Mouse (Mus musculus) intestine, embryonic 15.5 days (tissue): ENCODE data around the gene Kirrel. TPM values are rescaled to one million over a fixed set of nuclear protein-coding genes. Genes with fewer than 3 reads are reported as not detected.

Experiments used
- ATAC-seq: fragments of 200-750 bp; cut with Nextera tagmentation; 2 replicates; pipeline ENCODE4 v1.8.0; 2017; ENCODE audit warnings: moderate TSS enrichment, moderate library complexity
- H3K27ac ChIP-seq: fragments of 300-500 bp; sonication (generic); 2 replicates; pipeline ENCODE4 v1.5.1; 2015; ENCODE audit warnings: mild to moderate bottlenecking, inconsistent platforms
- H3K27me3 ChIP-seq: fragments of 300-500 bp; sonication (generic); replicated peaks from 2 replicates; pipeline ENCODE4 v1.6.1; 2015; ENCODE audit warnings: inconsistent platforms
- H3K36me3 ChIP-seq: fragments of 300-500 bp; sonication (generic); 2 replicates; pipeline ENCODE4 v1.6.1; 2015; ENCODE audit warnings: inconsistent platforms
- H3K4me1 ChIP-seq: fragments of 300-500 bp; sonication (generic); replicated peaks from 2 replicates; pipeline ENCODE4 v1.6.1; 2015; ENCODE audit warnings: inconsistent platforms
- H3K4me2 ChIP-seq: fragments of 300-500 bp; sonication (generic); replicated peaks from 2 replicates; pipeline ENCODE4 v1.6.1; 2015; ENCODE audit warnings: mild to moderate bottlenecking, inconsistent platforms
- H3K4me3 ChIP-seq: fragments of 300-500 bp; sonication (generic); replicated peaks from 2 replicates; pipeline ENCODE4 v1.5.1; 2015; ENCODE audit warnings: inconsistent platforms
- H3K9ac ChIP-seq: fragments of 300-500 bp; sonication (generic); 2 replicates; pipeline ENCODE4 v1.6.1; 2015; ENCODE audit warnings: inconsistent platforms
- H3K9me3 ChIP-seq: fragments of 300-500 bp; sonication (generic); 2 replicates; pipeline ENCODE4 v1.6.1; 2016; ENCODE audit warnings: inconsistent platforms
- WGBS: fragments of 180-500 bp; shearing (Covaris S2); methylation state at CpG from one replicate; pipeline ENCODE4 v1.1.7; 2015; 5-methylcytosine and 5-hydroxymethylcytosine counted together
- polyA plus RNA-seq: library from polyadenylated mRNA; unstranded; fragments of >200 nt; fragmentation: Nextera tagmentation; extraction: Ambion mirVana; gene quantifications from 2 replicates; pipeline ENCODE4 v1.2.1, GENCODE M21; 2015

Kirrel gene
- polyA plus RNA-seq, 1 experiment from 2014 or later: 11.0 TPM

DNA sequence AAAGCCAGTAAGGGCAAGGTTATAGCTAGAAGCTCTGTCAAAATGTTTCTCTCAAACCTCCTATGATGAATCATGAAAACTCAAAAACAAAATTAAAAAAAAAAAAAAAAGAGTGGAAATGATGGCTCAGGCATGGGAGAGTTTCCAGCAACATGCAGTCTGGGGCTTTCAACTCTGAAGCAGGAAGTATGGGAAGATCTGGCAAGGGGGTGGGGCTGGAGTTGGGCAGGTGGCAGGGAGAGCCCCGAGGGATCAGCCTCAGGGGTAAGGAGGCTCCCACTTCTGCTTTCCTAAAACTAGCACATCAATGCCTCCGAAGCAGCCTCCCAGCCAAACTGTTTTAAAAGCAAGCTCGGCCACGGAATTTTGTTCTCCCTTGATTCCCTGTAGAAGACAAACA is 11.4 kb downstream of the Kirrel start:
- H3K27ac ChIP-seq: no peak overlapping the region
- no peak overlapping the region for H3K4me2 ChIP-seq
- H3K36me3 ChIP-seq: no peaks in the 10 kb centered on the region
- H3K9me3 ChIP-seq: no peaks in the 10 kb centered on the region
- no peaks in the 10 kb centered on the region for H3K27me3 ChIP-seq
- WGBS: 62% methylated on average over 4 of the region's 4 CpGs
- H3K9ac ChIP-seq: no peak overlapping the region
- no peak overlapping the region for H3K4me3 ChIP-seq
- peaks cover 40% of the 10 kb centered on the region for H3K4me1 ChIP-seq
- no peak for ATAC-seq

DNA sequence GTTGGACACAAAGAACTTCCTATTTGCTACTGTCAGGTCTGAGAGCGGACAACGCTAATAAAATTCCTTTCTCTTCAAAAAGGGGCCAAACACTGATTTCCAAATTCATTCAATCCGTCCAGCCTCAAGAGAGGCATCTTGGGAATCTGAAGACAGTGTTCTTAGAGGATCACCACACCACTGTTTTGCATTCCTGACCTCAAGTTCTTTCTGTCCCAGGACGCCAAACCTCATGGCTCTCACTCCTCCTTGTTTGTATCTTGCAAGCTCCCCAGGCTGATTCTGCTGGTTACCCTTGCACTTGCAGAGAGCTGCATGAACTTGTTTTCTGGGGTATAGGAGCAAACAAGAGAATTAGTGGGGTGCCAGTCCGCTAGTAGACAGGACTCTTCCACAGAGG is 12.2 kb downstream of the Kirrel start:
- no peaks in the 10 kb centered on the region for H3K9me3 ChIP-seq
- no peak overlapping the region for H3K4me3 ChIP-seq
- H3K9ac ChIP-seq: no peak overlapping the region
- H3K27me3 ChIP-seq: no peaks in the 10 kb centered on the region
- peaks cover 42% of the 10 kb centered on the region for H3K4me1 ChIP-seq
- 75% methylated on average over 5 of the region's 5 CpGs for WGBS
- H3K36me3 ChIP-seq: no peaks in the 10 kb centered on the region
- ATAC-seq: no peak
- H3K4me2 ChIP-seq: no peak overlapping the region
- no peak overlapping the region for H3K27ac ChIP-seq

DNA sequence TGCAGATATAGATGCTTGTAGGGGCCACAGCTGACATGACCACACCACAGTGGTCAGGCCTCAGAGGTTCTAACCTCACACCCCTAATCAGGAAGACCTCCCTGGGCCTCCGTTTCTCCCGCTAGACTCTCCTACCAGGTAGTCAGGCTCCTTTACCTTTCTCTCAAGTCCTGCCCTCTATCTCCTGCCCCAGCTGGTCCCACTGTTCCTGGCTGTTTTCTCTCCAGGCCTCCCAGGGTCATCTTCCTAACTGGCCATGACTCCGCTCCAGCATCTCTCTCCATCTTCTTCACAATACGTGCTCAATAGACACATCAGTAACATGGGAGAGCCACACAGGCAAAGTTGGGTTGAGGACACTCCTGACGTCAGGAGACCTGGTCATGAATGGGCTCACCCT is 12.9 kb downstream of the Kirrel start:
- H3K27ac ChIP-seq: no peak overlapping the region
- 91% methylated on average over 5 of the region's 5 CpGs for WGBS
- no peak overlapping the region for H3K4me3 ChIP-seq
- no peaks in the 10 kb centered on the region for H3K36me3 ChIP-seq
- no peak overlapping the region for H3K9ac ChIP-seq
- ATAC-seq: no peak
- peaks cover 45% of the 10 kb centered on the region for H3K4me1 ChIP-seq
- no peak overlapping the region for H3K4me2 ChIP-seq
- no peaks in the 10 kb centered on the region for H3K27me3 ChIP-seq
- H3K9me3 ChIP-seq: no peaks in the 10 kb centered on the region

DNA sequence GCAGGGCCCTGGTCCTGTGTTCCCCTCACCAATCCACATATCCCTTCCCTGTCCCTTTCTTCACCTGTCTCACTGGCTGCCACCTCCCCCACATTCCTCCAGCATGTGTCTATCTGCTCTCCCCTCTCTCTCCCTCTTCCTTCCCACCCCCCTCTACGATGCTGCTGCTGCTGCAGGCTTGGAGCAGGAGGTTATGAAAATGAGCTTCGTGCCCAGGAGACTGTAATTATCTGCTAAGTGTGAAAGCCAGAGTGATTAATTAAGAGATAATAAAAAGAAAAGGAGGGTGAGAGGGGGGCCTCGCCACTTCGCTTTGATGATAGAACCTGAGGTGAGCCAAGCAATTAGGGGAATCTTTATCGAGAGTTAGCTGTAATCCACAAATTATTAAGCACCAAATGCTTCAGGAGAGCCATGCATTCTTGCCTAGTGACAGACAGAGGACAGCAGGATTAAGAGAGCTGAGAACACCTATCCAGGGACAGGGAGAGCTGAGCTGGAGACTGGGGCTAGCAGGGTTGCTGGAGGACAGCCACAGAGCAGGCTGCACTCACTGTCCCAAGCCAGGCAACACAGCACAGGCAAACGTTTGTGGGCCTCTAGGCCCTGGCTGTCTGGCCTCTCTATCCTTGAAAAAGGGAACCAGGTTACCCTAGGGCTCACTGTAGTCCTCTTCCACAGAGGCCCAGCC is 13.6 kb downstream of the Kirrel start:
- H3K36me3 ChIP-seq: no peaks in the 10 kb centered on the region
- ATAC-seq: no peak
- 49% methylated on average over 6 of the region's 6 CpGs for WGBS
- H3K9me3 ChIP-seq: no peaks in the 10 kb centered on the region
- H3K27me3 ChIP-seq: no peaks in the 10 kb centered on the region
- H3K4me2 ChIP-seq: no peak overlapping the region
- H3K4me3 ChIP-seq: no peak overlapping the region
- no peak overlapping the region for H3K9ac ChIP-seq
- H3K27ac ChIP-seq: no peak overlapping the region
- H3K4me1 ChIP-seq: peaks cover 45% of the 10 kb centered on the region

DNA sequence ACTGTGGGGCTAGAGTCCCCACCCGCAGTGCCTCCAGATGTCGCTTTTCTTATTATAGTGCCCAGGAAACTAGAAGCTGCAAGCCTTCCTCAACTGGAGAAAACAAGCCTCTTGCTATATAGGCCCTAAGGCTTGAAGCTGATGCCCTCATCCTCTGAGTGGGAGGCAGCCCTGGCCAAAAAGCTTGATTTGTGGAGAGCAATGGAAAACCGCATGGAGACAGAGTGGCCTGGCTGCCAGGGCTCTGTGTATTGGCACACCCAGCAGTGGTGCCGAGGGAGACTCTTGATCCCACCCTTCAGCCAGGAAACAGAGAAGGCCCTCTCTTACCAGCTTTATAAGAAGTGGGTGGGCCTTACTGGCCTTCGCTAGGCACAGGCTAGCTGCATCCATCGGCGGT is 15.4 kb downstream of the Kirrel start:
- H3K4me1 ChIP-seq: peaks cover 38% of the 10 kb centered on the region
- no peak for ATAC-seq
- H3K9me3 ChIP-seq: no peaks in the 10 kb centered on the region
- H3K36me3 ChIP-seq: no peaks in the 10 kb centered on the region
- H3K9ac ChIP-seq: no peak overlapping the region
- H3K27me3 ChIP-seq: no peaks in the 10 kb centered on the region
- H3K4me2 ChIP-seq: no peak overlapping the region
- H3K4me3 ChIP-seq: no peak overlapping the region
- H3K27ac ChIP-seq: peak overlapping the region; percentile 86; the same call in 1 of the 2 replicates
- 70% methylated on average over 7 of the region's 7 CpGs for WGBS

DNA sequence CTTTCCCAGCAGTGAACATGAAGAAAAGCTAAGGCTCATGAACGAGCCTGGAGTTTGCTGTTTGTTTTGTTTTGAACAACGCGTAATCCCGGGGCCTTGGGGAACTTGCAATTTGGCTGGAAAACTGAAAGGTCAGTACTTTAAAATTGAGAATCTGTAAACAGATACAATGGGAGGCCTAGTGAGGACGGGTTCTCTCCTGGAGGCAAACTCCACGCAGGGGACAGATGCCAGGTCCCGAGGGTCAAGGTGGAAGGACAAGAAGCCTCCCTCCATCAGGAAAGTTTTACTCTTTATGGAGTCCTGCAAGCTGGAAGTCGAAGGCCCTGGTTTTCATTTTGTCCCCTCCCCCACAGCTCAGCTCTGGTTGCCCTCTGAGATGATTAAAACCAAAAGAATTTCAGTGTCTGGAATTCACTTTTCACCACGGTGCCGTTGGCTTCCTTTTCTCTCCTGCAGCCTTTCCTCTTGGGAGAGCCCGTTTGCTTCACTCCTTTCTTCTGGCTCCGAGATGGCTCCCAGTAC is 16.7 kb downstream of the Kirrel start:
- Histone ChIP-seq H3K27me3 (no peaks in the 10 kb centered on the region), H3K4me1 (peaks cover 39% of the 10 kb centered on the region), H3K36me3 (no peaks in the 10 kb centered on the region), H3K4me3 (no peak overlapping the region), H3K9ac (no peak overlapping the region), H3K9me3 (no peaks in the 10 kb centered on the region), H3K4me2 (peak overlapping the region; percentile 35), H3K27ac (peak overlapping the region; percentile 86)
- no peak for ATAC-seq
- WGBS: 19% methylated on average over 12 of the region's 12 CpGs

DNA sequence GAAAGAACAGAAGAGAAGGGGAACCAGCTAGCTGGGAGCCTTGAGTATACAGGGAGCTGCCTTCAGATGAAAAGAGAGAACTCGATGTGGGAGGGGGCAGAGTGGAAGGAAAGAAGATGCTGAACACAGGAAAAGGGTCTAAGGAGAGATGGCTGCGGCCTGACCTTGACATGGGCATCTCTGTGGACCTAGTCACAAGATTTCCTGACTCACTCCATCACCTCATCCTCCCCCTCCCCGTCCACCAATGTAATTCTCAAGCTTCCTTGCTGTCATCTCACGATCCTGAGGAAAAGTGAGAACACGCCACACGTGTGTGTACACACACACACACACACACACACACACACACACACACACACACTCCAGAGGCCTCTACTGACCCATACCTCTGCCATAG is 17.2 kb downstream of the Kirrel start:
- no peak for ATAC-seq
- H3K4me2 ChIP-seq: peak overlapping the region; percentile 35; the same call in 1 of the 2 replicates
- WGBS: 53% methylated on average over 6 of the region's 6 CpGs
- peaks cover 37% of the 10 kb centered on the region for H3K4me1 ChIP-seq
- peak overlapping the region; percentile 86 for H3K27ac ChIP-seq
- H3K36me3 ChIP-seq: no peaks in the 10 kb centered on the region
- no peak overlapping the region for H3K9ac ChIP-seq
- H3K4me3 ChIP-seq: no peak overlapping the region
- no peaks in the 10 kb centered on the region for H3K27me3 ChIP-seq
- no peaks in the 10 kb centered on the region for H3K9me3 ChIP-seq

DNA sequence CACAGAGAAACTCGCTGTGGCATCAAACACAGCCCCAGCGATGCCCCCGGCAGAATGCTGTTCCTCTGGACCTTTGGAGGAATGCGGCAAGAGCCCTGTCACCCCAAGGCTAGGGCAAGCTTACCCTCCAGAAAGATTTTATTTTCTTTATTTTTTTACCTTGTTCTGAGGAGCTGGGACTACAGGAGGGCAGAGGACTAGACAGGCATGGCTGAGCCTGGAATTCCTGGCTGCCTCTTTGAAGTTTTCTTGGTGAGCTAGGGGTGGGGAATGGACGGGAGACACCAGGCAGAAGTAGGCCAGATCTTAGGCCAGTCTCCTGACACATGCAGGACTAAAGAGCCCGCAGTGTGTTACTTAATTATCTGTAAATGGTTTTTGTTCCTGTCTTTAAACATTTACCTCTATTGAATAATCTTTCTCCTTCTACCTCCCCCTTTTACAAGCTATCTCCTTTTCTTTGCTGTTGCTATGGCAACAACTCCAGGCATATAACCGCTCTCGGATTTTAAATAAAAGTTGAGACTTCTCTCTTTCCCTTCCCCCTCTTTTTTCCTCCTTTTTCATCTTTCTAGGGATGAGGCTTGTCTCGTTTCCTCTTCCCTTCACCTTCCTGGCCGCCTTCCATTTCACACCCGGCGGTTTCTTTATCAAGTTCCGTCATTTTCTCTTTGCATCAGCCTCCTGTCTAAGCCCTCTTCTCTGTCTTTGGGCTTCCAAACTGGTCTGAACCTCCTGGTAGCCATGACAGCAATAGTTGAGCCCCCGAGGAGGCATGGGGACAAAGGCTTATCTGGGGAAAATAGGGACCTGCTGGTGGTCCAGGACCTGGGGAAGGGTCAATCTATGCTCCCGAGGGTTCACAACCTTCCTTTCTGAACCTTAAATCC is 19.9 kb downstream of the Kirrel start:
- no peak overlapping the region for H3K4me3 ChIP-seq
- no peaks in the 10 kb centered on the region for H3K36me3 ChIP-seq
- H3K27me3 ChIP-seq: no peaks in the 10 kb centered on the region
- H3K27ac ChIP-seq: 0 out of 2 replicates have a peak overlapping the region, but pooled peaks have one; percentile 33
- no peak overlapping the region for H3K4me2 ChIP-seq
- H3K9ac ChIP-seq: no peak overlapping the region
- H3K9me3 ChIP-seq: no peaks in the 10 kb centered on the region
- no peak for ATAC-seq
- H3K4me1 ChIP-seq: peaks cover 55% of the 10 kb centered on the region
- 51% methylated on average over 15 of the region's 15 CpGs for WGBS

DNA sequence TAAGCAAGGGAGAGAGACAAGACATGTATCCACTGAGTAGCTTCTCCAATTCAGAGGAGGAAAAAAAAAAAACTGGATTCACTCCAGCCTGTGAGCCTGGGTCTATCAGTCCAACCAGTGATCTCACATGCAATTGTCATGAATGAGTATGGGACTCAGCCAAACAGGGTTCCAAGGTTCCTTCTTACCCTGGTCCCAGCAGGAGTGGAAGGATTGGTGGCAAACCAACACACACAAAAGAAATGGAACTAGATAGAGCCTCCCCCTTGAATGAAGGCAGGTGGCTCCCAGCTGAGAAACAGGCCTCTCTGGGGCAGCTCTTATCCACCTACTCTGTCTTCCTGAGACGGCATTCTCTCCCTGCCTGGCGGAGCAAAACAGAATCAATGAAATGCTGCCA is 21.5 kb downstream of the Kirrel start:
- 34% methylated on average over 2 of the region's 2 CpGs for WGBS
- H3K4me1 ChIP-seq: peaks cover 56% of the 10 kb centered on the region
- no peaks in the 10 kb centered on the region for H3K27me3 ChIP-seq
- no peak for ATAC-seq
- H3K27ac ChIP-seq: peak overlapping the region; percentile 67
- H3K9ac ChIP-seq: no peak overlapping the region
- no peak overlapping the region for H3K4me3 ChIP-seq
- no peaks in the 10 kb centered on the region for H3K36me3 ChIP-seq
- H3K4me2 ChIP-seq: no peak overlapping the region
- H3K9me3 ChIP-seq: no peaks in the 10 kb centered on the region

DNA sequence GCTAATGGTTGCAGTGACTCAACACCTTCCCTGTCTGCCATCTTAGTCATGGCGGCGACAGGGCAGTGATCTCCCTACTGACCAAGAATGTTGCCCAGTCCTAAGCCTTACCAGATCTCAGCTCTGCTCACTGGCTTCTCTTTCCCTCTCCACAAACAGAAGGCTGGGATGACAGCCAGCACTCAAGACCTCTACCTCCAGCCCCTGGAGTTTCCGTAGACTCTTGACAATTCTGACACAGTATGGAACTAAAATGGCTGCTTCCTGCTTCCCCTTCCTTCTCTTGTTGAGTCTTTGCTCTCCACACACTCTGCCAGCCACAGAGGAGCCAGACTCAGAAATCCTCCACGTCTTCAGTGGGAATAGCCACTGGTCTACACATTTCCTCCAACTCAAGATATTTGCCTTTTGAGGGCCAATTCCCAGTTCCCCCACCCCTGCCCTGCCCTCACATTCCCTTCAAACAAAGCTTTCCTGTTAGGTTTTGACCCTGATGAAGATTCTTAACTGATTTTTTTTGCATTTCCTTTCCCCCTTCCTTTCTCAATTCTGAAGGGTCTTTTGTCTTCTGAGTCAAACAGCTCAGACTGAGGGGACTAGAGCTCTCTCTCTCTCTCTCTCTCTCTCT is 22.3 kb downstream of the Kirrel start:
- no peak for ATAC-seq

DNA sequence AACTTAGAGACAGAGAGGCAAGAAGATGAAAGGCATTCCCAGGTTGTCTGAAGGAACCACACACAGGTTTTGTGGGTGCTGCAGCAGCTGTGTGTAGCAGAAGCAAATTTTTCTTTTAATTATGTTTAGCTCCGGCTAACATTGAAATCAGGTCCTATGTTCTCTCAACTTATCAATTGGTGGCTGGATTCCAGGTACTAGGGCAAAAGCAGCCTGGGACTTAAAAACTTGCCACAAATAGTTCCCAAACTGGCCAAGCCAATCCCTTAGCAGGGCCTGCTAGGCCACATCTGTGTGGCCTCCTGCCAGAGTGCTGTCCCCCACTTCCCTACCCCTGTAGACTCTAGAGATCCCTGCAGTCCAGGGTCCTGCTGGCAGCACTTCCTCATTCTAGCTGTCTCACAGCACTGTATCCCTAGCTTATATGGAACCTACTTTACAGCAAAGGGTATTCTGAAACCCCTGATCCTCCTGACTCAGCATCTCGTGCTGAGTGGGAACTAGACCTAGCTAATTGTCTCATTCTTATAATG is 23.2 kb downstream of the Kirrel start:
- no peaks in the 10 kb centered on the region for H3K27me3 ChIP-seq

More for the DNA sequence above, 22.3 kb downstream of the Kirrel start:
- WGBS: 71% methylated on average over 4 of the region's 4 CpGs
- Histone ChIP-seq H3K4me2 (no peak overlapping the region), H3K4me1 (peaks cover 49% of the 10 kb centered on the region), H3K36me3 (no peaks in the 10 kb centered on the region), H3K27me3 (no peaks in the 10 kb centered on the region), H3K4me3 (no peak overlapping the region), H3K9ac (no peak overlapping the region), H3K27ac (peak overlapping the region; percentile 97), H3K9me3 (no peaks in the 10 kb centered on the region)

DNA sequence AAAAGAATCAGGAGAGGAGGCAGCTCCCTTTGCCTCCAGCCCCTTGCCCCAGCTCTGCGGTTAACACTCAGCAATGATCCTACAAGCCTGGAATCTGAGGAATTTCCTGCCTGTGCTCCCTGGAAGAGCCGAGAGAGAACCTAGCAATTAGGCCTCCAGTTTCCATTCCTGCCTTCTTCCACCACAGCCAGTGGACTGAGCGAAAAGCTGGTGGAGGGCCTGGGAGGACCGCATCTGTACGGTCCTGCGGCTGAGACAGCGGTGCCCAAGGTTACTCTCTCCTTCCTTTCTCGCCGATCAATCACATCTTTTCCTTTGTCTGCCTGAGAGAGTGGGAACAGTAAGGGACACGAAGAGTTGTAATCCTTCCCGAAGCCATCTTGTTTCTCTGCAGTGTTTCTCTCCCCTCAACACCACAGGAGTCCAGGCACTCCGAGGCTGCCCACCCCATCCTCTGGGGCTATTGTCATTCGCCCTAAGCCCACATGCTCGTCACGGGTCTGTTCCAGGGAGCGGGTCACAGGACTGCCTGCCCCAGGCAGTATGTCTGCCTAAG is 23.8 kb downstream of the Kirrel start:
- Histone ChIP-seq H3K4me2 (peak overlapping the region; percentile 14; the same call in 1 of the 2 replicates), H3K4me1 (peaks cover 48% of the 10 kb centered on the region), H3K9me3 (no peaks in the 10 kb centered on the region), H3K27ac (peak overlapping the region; percentile 97), H3K27me3 (no peaks in the 10 kb centered on the region), H3K9ac (no peak overlapping the region), H3K36me3 (no peaks in the 10 kb centered on the region), H3K4me3 (no peak overlapping the region)
- 21% methylated on average over 16 of the region's 16 CpGs for WGBS
- ATAC-seq: peak; percentile 83

More for the DNA sequence above, 23.2 kb downstream of the Kirrel start:
- H3K27ac ChIP-seq: peak overlapping the region; percentile 97
- no peak overlapping the region for H3K4me2 ChIP-seq
- no peak for ATAC-seq
- WGBS: 69% methylated on average over 2 of the region's 2 CpGs
- no peaks in the 10 kb centered on the region for H3K9me3 ChIP-seq
- H3K36me3 ChIP-seq: no peaks in the 10 kb centered on the region
- peaks cover 48% of the 10 kb centered on the region for H3K4me1 ChIP-seq
- no peak overlapping the region for H3K4me3 ChIP-seq
- no peak overlapping the region for H3K9ac ChIP-seq
